Mouse (Mus musculus) hematopoietic stem cell, adult 5-6 weeks (primary cell): ENCODE measurements around the gene Susd6. TPM values are rescaled to one million over a fixed set of nuclear protein-coding genes. Genes with fewer than 3 reads are reported as not detected.

Experiments used
- ATAC-seq, 2 experiments: fragments of 125-278 bp in 1 of 2; replicated peaks in 1 of 2; 2 replicates each; pipeline ENCODE4 v1.8.0; 2016 to 2017; ENCODE audit warnings: inconsistent platforms in 2 of 2, mild to moderate bottlenecking in 2 of 2, moderate number of reproducible peaks in 2 of 2, low read depth in 1 of 2, moderate TSS enrichment in 1 of 2; ENCODE audit not compliant: low FRiP score in 2 of 2, poor library complexity in 2 of 2, severe bottlenecking in 2 of 2, insufficient read depth in 1 of 2, low TSS enrichment in 1 of 2
- total RNA-seq: library from RNA; stranded (forward); fragments of 172-1452, 232-1000 nt; gene quantifications from 2 replicates; pipeline ENCODE4 v1.2.3, GENCODE M21; 2017

The Susd6 gene
- total RNA-seq, 1 experiment from 2014 or later, result 27.5 TPM

DNA sequence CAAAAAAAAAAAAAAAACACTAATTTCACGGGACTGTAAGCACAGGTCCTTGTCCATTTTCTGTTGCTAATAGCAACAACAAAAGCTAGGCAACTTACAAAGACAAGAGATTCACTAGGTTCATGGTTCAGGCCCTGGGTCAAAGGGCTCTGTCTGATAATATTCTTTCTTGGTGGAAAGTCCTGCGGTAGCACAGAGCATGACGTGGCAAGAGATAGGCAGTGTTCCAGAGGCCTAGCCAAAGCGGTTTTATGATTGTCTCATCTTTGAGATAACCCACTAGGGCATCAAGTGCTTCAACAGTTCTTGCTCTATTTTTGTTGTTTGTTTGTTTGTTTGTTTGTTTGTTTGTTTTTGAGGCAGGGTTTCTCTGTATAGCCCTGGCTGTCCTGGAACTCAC is 136.2 kb downstream of the Susd6 start:
- no peak for ATAC-seq

DNA sequence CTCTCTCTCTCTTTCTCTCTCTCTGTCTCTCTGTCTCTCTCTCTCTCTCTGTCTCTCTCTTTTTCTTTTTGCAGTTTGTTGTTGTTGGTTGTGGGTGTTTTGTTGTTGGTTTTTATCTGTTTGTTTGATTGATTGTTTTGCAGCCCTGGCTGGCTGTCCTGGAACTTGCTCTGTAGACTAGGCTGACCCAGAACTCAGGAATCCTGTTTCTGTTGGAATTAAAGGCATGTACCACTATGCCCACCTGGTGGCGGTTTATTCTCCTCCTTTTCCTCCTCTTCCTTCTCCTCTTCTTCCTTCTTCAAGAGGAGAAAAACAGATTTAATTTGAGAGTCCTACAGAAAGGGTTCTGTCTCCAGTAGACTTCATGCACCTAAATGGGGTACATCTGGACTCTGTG is 137.2 kb downstream of the Susd6 start:
- ATAC-seq, result no peak

GRCm38 (mm10) chr12:80928881-80929280 is 138.6 kb downstream of the Susd6 start:
- no peak for ATAC-seq

DNA sequence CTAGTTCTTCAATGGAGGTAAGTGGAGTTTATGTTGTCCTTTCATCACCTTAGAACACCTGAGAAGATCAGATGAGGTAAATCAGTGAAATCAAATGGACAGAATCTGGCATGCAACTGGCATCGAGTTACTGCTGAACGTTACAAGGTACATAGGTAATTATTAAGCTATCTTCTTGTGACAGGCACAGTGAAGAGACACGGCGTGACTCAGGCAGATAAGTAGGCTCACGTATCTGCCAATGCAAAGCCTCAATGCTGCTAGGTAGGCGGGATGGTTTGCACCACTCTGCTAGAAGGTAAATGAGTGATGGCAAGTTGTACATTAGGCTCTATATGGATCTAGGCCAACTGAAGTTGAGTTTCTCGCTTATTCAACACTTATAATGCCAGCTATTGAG is 139.8 kb downstream of the Susd6 start:
- ATAC-seq, result no peak

Other genes with a start within 250 kb of the Susd6 start
- gene Slc39a9, start 146.6 kb upstream of the Susd6 start, total RNA-seq, result 10.3 and 12.6 TPM in 2 replicates
- 80.4 and 95.2 TPM in 2 replicates for gene Erh, start 146.2 kb upstream of the Susd6 start, total RNA-seq
- gene Plekhd1, start 97.9 kb upstream of the Susd6 start, total RNA-seq, result not detected in 2 replicates
- 0.06 TPM in 1 of 2 replicates, not detected in the other for gene Ccdc177, start 29.8 kb upstream of the Susd6 start, total RNA-seq
- 1,371 and 1,393 TPM in 2 replicates for gene Srsf5, start 155.0 kb downstream of the Susd6 start, total RNA-seq
- gene Slc10a1, start 178.2 kb downstream of the Susd6 start, total RNA-seq, result not detected in 2 replicates
- 0.79 and 2.1 TPM in 2 replicates for gene Smoc1, start 236.3 kb downstream of the Susd6 start, total RNA-seq